Mouse (Mus musculus) spleen, postnatal 36 days (tissue): ENCODE results near the gene Fads2.
A peak's percentile ranks its signal among the peaks of the same experiment; 100 is the strongest.

Source experiments
- DNase-seq, 2 experiments: peaks; one replicate each; pipeline ENCODE4 v3.0.0; 2022; ENCODE audit warnings: low spot score in 2 of 2, mixed read lengths in 1 of 2

Gene Fads2

DNA sequence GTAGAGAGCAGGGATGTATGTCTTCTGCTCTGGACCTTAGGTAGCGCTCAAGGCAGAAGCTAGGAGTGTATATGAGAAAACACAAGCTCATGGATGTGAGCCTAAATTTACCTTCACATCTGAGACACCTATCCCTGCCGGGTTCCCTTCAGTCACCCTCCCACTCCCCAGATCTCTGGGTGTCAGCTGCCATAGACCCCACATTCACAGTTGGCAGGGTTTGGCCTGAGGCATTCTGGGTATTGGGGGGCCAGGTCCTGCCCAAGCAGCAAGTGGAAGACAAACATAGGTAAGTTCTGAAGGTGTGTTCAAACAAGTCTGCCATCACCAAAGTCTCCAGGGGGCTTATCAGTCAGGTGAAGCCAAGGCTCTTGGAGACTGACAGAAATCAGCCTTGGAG lies 39.9 kb downstream of the Fads2 start:
- DNase-seq: no peak

DNA sequence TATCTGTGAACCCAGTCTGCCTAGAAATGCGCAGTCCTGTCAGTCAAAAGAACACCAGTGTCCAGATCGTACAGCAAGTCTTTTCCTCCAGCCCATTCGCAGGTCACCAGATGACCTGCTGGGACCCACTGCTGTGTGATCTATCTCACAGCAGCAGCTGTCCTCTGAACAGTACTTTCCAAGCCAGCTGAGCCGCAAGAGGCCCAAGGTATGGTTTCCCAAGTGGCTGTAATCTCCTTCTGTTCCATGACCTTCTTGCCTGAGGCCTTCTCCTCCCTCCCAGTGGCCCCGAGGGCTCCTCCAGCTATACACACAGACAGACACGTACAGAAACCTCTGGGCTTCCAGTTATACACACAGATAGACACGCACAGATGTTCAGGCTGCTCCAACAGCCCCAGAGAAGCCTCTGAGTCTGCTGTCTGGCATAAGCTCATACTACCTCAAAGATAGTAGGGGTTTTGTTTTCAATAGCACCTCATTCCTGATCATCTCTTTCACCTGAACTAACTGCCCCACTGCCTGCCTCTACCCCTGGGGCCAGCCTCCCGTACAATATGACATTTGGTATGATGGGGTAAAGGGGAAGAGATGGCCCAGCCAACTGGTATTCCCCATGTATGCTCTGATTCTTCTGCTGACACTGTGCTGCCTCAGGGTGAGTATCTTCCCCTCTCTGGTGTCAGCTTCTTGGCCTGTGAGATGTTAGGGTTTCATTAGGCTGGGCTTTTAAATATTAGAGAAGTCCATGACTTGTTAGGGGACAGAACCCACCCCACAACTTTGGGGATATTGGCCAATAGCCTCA lies 40.6 kb downstream of the Fads2 start:
- no peak for DNase-seq

DNA sequence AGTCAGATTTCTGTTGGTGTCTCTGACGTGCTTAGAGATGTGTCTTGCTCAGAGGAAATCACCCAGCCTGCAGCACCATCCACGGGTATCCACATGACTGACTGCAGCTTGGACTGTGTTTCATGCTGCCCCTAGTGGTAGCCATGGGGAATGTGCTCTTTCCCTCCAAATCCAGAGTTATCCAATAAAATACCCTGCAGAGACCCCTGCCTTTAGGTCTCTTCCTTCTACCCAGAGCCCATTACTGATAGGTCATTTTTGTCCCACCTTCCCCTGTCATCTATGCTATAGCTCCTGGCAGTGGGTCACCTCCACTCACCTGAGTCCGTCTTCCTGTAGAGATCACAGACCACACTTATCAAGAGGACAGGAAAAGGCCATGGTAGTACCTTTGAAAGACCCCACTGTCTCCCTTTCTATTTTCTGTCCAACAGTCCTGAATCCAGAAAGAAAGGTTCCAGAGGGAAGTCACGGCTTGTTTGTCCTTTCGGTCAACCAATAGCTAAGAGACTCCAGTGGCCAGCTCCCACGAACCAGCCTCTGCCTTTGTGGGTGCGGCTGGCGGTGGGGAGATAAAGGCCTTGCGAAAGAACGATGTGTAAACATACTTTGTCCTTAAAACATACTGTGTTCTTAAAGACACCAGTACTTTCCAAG lies 41.5 kb downstream of the Fads2 start:
- DNase-seq: peak in 1 of 2 experiments; percentile 58

DNA sequence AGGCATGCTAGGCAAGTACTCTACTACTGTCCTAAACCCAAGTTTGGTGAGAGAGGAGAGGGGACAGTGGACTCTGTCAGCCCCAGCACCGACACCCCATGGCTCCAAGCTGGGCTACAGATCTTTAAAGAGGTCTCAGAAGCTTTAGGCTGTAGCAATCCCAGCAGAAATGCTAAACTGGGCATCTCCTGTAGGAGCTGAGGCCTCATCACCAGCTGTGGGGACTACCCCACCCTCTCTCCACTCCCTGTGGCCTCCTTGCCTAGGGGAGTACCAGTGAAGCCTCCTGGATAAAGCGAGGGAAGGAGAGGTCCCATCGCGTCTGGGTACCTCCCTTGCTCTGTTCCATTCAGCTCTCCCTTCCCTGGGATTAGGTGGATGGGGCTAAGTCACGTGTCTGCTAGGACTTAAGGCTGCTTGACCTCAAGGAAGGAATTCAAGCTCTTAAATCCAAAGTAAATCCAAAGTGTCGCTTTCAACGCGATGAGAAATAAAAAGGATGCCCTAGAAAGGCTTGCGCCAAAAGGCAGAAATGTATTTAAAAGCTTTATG lies 42.6 kb downstream of the Fads2 start:
- no peak for DNase-seq

DNA sequence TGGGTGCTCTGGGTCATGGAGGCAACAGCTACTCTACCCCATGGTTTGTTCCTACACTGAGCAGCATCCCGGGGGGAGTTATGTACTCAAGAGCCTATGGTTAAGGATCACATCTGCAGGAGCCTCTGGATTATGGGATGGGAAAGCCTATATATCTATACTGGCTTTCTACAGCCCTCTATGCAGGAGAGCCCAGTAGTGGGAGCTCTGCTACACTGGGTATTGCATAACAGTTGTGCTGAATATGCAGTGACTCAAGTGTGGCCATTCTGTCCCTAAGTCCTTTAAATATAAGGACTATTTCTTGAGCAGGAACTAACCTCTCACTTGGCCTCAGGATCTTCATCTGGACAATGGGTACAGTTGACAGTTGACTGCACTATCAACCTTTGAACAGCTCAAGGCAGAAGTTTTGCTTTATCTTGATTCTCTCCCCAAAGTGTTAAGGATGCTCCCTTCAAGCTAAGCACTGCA lies 43.2 kb downstream of the Fads2 start:
- DNase-seq: no peak

DNA sequence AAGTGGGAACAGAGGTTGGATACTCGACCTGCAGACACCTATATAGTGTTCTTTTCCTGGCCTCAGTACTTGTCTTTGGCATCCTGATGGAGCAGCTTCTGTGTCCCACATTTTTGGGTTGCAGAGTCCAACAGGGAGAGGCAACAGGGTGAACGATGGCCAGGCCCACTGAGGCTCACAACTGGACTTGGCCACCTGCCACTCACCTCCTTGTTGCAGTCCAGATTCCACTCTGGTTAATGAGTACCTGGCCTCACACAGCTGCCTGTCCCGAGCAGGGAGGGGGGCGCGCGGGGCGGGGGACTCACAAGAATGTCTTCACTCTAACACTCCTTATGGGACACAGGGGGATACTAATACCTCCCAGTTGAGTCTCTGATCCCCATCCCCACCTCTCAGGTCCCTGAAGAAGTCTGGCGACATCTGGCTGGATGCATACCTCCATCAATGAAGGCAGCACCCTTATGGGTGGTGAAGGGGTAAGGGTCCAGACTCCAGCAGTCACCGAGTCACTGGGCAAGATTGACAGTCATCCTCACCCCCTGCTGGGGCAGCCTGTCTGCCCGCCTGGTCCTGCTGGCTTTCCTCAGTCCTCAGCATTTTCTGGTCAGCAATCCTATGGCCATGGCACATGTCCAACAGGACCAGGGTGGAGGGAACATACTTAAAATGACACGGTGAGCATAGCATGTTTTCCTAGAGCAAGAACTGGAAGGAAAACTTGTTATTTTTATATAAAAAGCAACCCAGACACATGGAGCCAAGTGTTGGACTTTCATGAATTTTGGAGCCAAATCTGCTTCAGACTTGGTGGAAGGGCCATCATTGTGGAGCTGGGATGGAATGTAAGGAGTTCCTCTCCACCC lies 43.8 kb downstream of the Fads2 start:
- DNase-seq: no peak

DNA sequence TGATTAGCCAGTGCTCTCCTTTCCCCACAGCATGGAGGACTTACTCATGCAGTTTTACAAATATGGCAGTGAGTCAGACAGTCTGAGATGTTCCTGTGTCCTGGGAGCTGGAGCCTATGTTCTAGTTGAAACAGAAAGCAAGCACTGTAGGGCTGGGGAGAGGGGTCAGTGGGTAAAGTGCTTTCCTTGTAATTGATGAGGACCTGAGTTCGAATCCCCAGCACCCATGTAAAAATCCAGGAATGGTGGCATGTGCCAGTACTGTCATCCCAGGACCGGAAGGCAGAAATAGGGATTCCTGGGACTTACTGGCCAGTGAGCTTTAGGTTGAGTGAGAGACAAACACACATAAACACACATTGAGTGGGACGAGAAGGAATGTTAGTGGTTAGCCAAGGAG lies 44.9 kb downstream of the Fads2 start:
- DNase-seq: no peak

DNA sequence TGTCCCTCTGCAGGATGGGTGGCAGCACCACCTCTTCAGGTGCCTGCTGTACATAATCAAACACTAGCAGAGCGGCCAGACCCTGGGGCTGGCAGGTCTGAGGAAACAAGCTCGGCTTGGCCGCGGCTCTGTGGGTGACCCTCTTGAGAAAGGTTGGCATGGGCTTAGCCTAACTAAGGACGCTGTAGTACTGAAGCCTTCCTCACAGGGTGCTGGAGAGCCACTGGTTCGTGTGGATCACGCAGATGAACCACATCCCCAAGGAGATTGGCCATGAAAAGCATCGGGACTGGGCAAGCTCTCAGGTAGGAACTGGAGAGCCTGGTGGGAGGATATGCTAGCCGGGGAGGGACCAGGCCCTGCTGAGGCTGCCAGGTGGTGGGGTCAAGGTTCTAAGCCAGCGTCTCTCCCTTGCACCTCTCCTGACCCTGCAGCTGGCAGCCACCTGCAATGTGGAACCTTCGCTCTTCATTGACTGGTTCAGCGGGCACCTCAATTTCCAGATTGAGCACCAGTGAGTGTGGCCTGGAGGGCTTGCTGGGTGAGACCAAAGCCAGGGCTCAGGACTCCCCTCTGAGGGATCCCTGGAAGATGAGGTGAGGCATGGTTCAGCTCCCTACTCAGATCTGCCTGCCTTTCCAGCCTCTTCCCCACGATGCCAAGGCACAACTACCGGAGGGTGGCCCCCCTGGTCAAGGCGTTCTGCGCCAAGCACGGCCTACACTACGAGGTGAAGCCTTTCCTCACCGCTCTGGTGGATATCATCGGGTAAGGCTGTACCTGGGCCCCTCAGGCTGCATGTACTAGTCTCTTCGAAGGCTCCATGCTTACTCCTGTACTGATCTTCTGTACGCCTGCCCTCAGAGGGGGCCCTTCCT lies 45.5 kb downstream of the Fads2 start:
- DNase-seq: no peak

DNA sequence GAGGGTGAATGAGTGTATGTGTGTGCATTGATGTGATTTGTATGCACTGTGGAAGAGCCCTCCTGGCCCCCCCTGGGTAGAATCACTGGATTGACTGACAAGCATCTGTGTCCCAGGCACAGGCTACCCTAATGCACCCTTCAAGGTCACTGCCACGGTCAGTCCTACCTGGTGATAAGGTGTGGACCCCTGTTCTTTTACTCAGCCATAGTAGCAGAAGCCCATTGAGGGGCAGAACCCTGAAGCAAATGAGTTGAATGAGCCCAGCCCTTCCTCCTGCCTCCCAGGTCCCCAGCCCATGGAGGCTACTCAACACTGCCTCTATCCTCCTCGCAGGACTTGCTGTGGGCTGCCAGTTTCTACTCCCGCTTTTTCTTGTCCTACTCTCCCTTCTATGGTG lies 46.3 kb downstream of the Fads2 start:
- DNase-seq: no peak

DNA sequence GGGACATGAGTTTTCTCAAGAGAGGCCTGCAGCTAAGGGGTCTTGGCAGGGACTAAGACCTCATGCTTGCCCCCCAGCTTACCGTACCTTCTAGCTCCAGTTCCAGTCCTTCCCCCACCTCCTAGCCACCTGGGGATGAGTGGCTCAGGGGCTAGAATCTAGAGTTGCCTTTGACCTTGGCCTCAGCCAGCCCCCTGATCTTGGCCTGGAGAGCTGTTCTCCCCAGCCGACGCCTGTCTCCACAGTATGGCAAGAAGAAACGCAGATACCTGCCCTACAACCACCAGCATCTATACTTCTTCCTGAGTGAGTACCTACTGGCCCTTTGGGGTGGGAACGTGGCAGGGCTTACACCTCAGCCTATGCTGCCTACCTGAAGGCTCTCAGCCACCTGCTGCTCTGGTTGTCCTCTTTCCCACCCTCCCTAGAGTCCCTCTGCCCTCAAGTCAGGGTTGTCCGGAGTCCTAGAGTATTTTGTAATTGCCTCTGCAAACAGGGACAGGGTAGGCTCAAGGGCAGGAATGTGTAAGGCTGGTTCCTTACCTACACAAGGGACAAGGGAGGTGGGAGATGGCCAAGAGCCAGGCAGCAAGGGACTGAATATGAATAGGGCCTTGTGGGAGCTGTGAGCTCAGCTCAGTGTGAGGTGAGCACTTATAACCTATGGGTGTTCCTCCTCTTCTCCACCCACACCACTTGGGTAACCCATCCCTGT lies 47.0 kb downstream of the Fads2 start:
- DNase-seq: no peak

DNA sequence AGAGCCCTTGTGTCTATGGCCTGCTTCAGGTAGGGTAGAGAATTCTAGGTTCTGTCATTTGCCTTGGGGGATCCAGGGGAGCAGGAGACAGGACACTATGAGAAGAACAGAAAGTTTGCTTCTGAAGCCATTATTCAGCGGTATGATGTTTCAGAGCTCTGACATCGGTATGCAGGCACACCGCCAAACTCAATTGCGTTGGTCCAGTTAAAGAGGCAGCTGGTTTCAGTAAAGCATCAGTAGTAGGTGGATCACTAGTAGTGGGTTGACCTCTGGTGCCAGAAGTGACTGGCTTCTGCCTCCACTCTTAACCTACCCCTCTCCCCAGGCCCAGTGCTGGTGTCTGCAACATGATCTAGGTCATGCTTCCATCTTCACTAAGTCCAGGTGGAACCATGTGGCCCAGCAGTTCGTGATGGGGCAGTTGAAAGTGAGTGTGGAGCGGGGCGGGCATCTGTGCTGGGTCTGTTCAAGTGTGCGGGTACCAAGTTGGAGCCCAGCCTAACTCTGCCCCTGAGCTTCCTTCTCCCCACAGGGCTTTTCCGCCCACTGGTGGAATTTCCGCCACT lies 47.8 kb downstream of the Fads2 start:
- no peak for DNase-seq

DNA sequence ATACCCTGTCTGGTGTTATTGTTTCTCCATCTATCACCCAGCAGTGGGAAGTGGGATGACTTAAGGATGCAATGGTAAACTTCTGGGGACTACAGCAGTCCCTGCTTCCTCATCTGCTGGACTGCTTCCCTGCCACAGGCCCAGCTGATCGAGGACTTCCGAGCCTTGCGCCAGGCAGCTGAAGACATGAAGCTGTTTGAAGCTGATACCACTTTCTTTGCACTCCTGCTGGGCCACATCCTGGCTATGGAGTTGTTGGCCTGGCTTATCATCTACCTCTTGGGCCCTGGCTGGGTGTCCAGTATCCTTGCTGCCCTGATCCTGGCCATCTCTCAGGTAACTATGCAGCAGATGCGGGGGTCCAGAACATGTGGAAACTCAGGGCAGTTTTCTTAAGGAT lies 48.8 kb downstream of the Fads2 start:
- DNase-seq: no peak

DNA sequence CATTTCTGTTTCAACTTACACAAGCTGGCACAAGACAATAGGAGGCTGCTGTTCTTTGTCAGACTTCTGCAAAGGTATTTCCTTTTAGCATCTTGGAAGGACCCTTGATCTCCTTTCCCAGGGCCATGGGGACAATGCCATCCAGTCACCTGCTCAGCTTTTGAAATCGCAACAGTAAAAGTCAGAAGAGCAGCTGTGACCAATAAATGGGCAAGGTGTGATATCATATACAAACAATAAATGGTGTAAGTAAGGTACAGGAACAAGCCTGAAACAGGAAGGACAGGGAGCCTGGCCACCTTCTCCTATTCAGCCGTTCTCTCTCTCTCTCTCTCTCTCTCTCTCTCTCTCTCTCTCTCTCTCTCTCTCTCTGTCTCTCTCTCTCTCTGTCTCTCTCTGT lies 51.1 kb downstream of the Fads2 start:
- DNase-seq: no peak

DNA sequence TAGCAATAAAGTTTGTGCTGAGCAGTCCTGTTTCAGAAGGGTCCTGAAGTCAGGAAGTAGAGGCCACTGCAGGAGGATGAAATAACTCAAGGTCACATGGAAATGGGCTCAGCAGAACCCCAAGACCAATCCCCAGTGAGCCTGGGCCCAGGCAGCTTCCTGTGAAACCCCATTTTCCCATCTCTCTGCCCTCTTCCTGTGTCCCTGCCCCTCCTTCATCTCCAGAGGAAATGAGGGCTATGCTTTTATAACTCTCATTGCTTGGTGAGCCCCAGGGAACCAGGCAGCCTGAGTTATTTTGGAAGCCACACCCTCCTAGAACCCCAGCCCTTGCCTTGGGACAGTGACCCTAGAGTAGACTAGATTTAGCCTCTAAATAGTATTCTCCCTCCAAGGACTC lies 52.0 kb downstream of the Fads2 start:
- no peak for DNase-seq

DNA sequence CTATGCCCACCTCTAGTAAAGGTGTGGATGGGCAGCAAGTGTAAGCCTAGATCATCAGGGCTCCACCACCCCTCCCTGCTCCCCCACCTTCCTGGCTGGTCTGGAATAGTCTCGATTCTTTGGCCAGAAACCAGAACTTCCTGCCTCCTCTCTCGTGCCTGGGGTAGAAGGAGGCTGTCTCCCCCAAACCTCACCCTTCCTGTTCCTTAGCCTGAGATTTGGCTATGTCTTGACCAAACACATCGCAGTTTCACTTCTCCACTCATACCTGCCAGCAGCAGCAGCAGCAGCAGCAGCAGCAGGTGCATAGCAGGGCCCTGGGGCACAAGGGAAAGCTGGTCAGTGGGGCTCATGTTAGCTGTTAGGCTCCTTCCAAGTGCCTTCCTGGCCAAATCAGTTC lies 54.6 kb downstream of the Fads2 start:
- peak; percentile 68 for DNase-seq

DNA sequence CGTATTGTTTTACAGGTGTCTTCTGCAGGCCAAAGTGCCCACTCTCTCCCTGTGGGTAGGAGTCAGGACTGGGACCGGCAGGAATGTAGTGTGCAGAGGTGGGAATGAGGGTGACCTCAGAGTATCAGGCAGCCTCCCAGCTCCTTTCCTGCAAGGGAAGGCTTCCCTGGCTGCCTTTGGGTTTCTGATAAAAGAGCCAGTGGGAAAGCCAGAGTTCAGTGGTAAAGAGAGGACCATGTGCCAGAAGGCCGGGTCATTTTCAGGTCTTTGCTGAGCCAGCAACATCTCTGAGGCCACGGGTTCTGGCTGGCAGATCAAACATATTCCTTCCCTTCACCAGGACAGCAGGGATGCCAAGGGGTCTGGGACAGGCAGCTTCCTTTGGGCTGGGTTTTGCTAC lies 55.2 kb downstream of the Fads2 start:
- DNase-seq: no peak

DNA sequence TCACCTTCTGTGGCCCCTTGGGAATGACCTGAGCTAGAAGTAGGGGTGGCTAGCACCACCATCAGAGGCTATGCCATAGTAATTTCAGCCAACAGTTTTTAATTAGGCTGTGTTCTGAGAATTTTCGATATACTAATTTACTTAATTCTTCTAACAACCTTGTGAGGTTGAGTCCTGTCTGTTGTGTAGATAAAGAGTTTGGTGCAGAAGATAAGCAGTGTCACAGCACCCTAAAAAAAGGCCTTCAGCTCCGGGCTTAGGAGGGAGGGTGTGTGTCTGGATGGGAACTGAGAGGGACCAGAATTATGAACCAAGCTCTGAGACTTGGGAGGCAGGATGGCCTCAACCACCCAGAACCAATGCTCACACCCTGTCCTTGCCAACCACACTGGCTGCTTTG lies 55.8 kb downstream of the Fads2 start:
- DNase-seq: no peak

DNA sequence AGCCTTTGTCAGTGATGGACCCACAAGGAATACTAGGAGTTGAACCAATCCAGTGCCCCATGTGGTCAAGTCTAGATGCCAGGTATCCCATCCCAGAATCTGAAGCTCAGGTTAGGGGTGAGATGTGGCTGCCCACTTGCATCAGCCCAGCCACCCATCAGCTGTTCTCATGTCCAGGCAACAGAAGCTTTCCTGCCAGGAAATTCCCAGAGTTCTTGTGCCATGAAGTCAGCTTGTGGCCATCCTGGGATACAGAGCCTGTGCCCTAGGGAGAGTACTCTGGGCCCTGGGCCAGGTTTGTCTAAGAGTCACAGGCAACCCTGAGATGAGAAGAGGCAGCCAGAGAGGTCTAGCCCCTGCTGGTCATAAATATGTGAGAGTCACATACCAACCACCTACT lies 57.9 kb downstream of the Fads2 start:
- no peak for DNase-seq

DNA sequence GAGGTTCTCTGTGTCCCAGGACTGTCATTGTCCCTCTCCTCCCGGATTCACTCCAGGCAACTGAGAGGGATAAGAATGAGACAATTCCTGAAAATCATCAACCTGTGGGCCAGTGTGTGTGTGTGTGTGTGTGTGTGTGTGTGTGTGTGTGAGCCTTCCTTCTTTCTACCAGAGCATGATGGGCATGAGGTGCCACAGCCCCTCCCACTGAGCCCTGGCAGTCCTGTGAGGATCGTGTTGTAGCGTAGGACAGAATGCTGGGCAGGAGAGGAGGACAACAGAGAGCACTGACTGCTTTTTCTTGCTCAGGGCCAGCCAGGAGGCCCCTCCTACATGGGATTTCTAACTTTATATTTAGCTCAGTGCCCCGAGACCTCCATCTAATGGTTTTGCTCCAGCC lies 58.7 kb downstream of the Fads2 start:
- no peak for DNase-seq

DNA sequence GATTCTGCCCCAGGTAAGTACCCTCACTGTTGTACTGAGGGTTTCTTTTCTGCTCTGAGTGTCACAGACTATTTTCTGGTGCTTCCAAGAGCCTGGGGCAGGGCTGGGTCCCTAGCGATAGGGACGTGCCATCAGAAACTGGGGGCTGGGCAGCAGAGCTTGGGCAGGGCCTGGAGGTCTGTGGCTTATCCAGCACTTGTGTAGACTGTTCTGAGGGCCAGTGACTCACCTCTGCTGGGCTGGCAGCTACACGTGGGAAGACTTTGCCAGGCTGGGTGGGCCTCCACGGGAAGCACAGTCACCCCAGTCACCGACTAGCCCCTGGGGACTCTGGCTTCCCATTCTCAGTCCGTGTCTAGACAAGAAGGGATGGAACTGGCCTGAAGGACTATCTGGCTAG lies 59.3 kb downstream of the Fads2 start:
- DNase-seq: peak; percentile 42 to 63
